Mouse (Mus musculus): ENCODE data around the gene Odc1.

DNA sequence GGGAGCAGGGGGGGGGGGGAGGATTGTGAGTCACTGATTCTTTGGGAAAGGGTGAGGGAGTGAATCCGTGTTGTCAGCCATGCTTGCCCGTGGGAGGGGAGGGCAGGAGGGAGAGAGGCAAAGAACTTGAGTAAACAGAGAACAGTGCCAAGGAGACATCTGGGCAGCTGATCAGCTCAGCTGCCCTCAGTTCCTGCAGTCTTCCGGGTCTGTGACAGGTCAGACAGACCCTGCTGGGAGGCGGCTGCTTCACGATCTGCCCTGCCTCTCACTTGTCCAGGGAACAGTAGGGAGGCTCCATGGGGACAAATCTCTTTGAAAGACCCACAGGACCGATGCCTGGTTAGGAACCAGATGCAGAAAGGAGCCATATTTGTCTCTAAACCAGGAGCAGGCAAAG is 31.4 kb downstream of the Odc1 start:
- TF ChIP-seq CTCF (IDR thresholded peaks at IDR 0.05; ENCODE audit: control insufficient read depth, insufficient read depth, insufficient replicate concordance, low read depth, low read length) (no peak), POLR2A (IDR thresholded peaks at IDR 0.05; ENCODE audit: control insufficient read depth, low read depth, low read length) (no peak)
